Mouse (Mus musculus) hematopoietic stem cell, adult 5-6 weeks (primary cell): Measurements from ENCODE around the gene Lin52. TPM values are rescaled to one million over a fixed set of nuclear protein-coding genes. Genes with fewer than 3 reads are reported as not detected.

ENCODE experiments used
- ATAC-seq, 2 experiments: fragments of 125-278 bp in 1 of 2; replicated peaks in 1 of 2; 2 replicates each; pipeline ENCODE4 v1.8.0; 2016 to 2017; ENCODE audit warnings: inconsistent platforms in 2 of 2, mild to moderate bottlenecking in 2 of 2, moderate number of reproducible peaks in 2 of 2, low read depth in 1 of 2, moderate TSS enrichment in 1 of 2; ENCODE audit not compliant: low FRiP score in 2 of 2, poor library complexity in 2 of 2, severe bottlenecking in 2 of 2, insufficient read depth in 1 of 2, low TSS enrichment in 1 of 2
- total RNA-seq: library from RNA; stranded (forward); fragments of 172-1452, 232-1000 nt; gene quantifications from 2 replicates; pipeline ENCODE4 v1.2.3, GENCODE M21; 2017

Lin52 gene
- total RNA-seq = 26.6 and 35.2 TPM in 2 replicates

DNA sequence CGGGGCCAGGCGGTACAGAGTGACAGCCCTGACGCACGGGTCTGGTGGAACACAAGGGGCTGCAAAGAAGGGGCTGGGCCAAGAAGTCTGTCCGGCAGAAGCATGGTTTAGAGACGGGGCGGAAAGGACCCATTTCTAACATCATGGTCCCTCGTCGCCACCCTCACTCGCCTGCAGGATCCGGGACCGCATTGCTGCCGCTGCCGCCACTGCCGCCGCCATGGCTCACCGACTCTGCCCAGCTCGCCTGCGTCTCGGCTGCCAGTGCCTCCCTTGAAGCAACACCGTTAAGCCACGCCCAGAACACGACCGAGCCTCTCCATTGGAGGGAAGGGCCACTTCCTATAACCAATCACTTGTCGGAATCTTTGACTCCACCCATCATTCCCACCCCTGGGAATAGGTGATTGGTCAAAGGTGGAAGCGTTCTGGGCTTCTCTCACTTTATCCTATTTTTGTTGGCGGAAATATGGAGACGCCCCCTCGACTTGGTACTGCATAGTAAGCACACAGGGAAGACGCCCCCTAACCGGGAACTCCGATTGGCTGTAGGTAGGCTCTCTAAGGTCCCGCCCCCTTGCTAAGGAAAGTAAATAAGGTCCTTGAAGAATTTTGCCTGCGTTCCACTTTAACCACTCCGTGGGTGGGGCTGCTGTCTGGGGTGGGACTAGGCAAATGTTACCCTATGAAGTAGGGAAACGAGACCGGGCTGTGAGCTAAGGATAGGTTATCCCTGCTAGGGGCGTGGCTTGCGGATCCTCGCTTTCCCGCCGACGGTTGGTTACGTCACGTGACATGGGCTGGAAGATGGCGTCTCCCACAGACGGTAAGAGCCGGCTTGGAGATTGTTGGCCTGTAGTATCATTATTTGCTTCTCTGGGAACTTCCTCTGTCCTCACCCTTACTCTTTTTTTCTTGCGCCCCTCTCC is at the start of gene Lin52, which contains the start of gene Aldh6a1:
TSS of gene Lin52 (plus strand) at position 705 of the 929 bp plus-strand sequence.
TSS of gene Aldh6a1 (minus strand) at position 287 of the 929 bp plus-strand sequence.
- peak; percentile 94 to 95 for ATAC-seq

GRCm38 (mm10) chr12:84402923-84403322 is 48.3 kb upstream of the Lin52 start:
- ATAC-seq = no peak

- no peak for ATAC-seq
Measured at GRCm38 (mm10) chr12:84404541-84404940, 46.7 kb upstream of the Lin52 start.

DNA sequence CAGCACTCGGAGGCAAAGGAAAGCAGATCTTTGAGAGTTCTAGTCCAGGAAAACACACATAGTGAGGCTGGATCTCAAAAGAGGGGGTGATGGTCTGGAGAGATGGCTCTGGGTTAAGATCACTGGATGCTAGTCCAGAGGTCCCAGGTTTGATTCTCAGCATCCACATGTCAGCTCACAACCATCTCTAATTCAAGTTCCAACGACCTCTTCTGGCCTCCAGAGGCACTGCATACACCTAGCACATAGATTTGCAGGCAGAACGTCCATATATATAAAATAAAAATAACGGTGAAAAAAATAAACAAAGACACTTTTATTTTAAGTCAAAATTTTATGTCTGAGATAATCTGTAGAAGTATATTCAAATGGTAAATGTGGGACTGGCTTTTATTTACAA is 44.0 kb upstream of the Lin52 start:
- no peak for ATAC-seq

DNA sequence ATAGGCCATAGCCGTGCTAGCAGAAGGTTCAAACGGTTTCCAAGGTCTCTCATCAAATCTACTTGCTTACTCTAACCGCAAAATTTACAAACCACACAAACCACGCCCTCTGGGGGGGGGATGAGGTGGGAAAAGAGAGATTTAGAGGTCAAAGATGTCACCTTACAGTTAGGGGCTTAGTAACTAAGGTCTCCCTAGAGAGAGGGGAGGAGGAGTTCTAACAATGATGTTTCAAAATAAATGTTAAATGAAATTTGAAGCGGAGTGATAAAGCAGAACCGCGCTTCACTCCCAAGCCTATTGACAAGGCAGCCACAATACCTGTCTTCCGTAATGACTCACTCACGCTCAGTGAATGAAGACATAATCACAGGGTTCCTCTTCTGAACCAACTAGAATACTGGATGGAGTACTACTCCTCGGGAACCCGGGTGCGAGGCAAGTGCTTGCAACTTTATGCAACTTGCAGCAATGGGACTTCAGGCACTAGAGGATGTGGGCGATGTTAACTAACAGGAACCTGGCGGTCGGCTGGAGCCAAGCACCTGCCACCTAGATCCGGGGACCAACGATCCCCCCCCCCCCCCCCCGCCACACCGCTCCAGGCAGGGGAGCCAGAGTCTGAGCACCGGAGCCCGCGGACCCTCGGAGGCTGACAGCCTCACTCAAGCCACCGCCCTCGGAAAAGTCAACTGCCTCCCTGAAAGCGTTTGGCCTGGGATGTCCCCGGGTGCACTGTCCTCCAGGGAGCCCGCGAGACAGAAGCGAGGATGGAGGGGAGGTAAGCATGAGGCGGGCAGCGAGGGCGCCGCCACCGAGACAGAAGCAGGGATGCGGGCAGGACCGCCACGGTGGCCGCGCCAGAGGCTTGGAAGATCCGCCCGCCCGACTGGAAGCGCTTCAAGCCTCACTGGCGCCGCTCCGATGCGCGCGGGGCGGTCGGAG is 43.1 kb upstream of the Lin52 start:
- ATAC-seq = peak; percentile 54 to 74

- peak; percentile 77 to 92 for ATAC-seq
Measured at GRCm38 (mm10) chr12:84408819-84409507, 42.3 kb upstream of the Lin52 start, which contains the start of the genes Entpd5 and Bbof1. Gene Entpd5 (minus strand): TSS chr12:84409029. Gene Bbof1 (plus strand): TSS chr12:84409071.

DNA sequence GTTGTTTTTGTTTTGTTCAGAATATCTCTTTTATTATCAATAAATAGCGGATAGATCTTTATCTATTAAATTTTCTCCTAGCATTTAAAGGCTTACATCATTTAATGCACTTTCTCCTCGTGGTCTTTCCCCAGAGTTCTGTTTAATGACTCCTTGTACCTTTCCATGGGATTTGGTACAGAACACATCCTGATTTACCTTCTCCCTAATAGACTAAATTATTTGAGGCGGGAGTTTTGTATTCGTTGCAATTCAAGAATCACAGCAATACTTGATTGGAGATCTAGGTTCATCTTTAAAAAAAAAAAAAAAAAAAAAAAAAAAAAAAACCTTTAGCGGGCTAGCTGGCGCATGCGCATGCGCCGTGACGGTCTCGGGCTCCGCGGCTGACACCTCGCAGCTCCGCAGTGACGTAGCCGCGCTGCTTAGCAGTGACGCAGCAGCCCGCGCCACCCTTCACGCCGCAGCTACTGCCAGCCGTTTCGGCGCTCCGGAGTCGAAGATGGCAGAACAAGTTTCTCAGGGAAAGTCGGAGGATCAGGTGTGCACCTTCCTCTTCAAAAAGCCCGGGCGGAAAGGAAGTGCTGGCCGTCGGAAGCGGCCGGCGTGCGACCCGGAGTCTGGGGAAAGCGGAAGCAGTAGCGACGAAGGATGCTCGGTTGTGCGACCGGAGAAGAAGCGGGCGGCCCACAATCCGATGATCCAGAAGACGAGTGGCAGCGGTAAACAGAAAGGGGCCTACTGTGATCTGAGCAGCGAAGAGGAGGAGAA is 34.2 kb upstream of the Lin52 start, which contains the start of gene Rnf113a2:
TSS of gene Rnf113a2 (plus strand) at position 363 of the 771 bp plus-strand sequence.
- ATAC-seq = peak; percentile 98 to 99

DNA sequence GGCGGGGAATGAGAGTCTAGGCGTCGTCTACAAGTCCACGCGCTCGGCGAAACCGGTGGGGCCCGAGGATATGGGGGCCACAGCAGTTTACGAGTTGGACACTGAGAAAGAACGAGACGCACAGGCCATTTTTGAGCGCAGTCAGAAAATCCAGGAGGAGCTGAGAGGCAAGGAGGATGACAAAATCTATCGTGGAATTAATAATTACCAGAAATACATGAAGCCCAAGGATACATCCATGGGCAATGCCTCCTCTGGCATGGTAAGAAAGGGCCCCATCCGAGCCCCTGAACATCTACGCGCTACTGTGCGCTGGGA is 33.7 kb upstream of the Lin52 start:
- 0 out of 4 replicates have a peak, but pooled peaks of 1 of the 2 experiments have one; percentile 3 for ATAC-seq

DNA sequence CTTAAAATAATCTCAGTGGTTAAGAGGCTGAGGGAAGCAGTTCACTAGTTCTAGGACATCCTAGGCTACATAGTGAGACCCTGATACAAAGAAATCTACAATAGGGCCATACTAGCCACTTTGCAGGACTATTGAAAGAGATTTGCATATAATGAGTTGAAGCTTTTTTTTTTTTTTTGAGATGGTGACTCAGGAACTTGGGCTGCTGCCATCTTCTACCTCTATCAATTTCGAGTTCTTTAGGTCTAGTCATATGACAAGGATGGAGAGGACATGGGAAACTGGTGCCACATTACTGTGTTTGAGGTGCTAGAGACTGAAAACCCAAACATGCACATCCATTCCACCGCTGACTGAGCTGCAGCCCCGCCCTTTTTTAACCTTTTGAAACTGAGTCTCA is 27.2 kb upstream of the Lin52 start:
- ATAC-seq = no peak

GRCm38 (mm10) chr12:84429825-84430224 is 21.4 kb upstream of the Lin52 start:
- ATAC-seq = no peak

DNA sequence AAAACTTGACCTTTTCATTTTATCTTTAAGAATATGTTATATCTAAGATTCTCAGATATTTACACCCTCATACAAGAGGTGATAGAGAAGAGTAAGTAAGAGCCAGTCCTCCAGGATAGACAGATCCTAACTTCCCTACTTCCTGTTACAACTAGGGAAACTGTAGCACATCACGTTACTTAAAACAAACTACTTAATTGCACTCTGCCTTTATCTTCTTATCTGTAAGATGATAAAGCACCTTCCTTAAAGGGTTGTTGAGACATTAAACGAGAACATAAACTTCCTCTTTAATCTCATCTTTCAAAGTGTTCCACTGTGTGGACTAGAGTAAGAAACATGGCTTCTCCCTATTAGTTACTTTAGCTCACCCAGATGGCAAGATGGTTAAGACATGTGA is 12.5 kb upstream of the Lin52 start:
- ATAC-seq = no peak

GRCm38 (mm10) chr12:84442526-84442925 is 8.7 kb upstream of the Lin52 start:
- no peak for ATAC-seq

DNA sequence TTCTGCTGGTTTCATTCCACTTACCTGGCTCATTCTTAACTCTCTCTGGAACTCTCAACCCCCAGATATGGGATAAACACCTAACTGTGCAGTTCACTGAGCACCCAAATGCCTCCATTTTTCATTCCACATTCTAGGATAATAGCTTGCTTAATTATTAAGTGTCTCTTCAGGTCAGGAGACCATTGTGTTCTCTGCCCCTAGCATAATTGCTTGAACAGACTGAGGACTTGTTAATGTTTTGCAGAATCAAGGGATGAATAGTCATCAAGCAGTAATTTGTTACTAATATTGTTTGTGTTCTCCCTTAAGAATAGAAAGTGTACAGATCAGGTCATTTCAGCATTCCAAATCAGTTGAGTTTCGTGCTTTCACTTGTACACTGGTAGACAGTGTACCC is 3.8 kb upstream of the Lin52 start:
- no peak for ATAC-seq

DNA sequence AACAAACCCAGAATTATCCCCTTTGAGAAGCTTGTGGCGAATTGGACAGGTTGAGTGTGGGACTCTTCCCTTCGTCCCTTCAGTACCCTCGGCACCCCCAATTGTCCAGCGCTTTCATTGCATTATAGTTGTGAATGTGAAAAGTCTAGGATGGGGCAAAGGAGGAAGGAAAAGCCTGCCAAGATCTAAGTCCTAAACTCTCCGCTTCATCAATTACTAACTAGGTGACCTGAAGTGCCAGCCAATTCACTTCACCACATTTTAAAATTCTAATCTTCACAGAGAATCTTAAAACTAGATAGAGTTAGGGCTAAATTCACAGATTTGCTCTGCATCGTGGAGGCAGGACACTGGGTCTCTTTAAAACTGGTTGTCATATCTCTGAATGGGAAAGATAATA is 3.0 kb upstream of the Lin52 start:
- ATAC-seq = no peak

DNA sequence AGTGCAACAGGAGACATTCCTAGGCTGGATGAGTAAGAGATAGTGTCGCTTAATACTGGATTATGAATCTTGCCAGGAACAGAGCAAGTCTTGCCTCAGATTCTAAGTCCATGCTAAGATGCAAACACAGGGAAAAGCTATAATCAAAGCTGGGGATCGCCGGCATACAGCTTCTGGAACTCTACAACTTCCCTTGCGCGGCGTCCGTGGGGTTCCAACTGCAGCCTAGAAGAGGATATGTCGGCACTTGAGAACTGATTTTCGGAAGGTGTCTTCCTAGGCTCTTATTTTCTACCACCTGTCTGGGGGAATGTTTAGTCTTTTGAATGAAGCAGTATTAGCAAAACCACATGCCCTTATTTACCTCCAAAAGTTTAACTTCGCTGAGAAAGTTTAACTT is 1.3 kb upstream of the Lin52 start:
- no peak for ATAC-seq

DNA sequence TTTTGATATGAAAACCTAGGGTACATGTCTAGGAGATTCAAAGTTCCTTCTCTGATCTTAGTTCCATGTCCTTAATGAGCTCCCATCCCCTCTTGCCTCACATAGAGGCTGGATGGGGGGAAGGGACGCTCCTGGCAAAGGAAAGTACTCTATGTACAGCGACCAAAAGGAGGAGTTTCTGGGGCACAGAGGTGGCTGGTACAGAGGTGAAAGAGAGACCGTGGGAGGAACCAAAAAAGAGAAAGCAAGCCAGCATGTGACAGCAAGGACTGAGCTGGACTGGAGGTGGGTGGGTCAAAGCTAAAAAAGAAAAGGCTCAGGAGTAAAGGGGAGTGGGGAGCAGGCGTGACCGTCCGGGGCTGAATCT is 888 bp upstream of the Lin52 start:
- no peak for ATAC-seq

GRCm38 (mm10) chr12:84451801-84452200 is 579 bp downstream of the Lin52 start:
- no peak for ATAC-seq
